Mouse (Mus musculus): ENCODE data around the gene Faap100.

- TF ChIP-seq CTCF (IDR thresholded peaks at IDR 0.05; ENCODE audit: low read depth, low read length) (no peak), GATA1 (IDR thresholded peaks at IDR 0.05; ENCODE audit: borderline replicate concordance, low read length) (no peak), TAL1 (conservative IDR thresholded peaks at IDR 0.05; ENCODE audit: low read depth, low read length) (no peak), GATA2 (IDR thresholded peaks at IDR 0.05; ENCODE audit: borderline replicate concordance, low read depth, low read length) (no peak), POLR2AphosphoS5 (IDR thresholded peaks at IDR 0.05; ENCODE audit: insufficient replicate concordance, low read depth, low read length) (no peak)
Measured at GRCm38 (mm10) chr11:120349371-120349985, 29.1 kb downstream of the Faap100 start.
